Mouse (Mus musculus): ENCODE measurements around the gene Atoh8. TPM values are rescaled to one million over a fixed set of nuclear protein-coding genes. Genes with fewer than 3 reads are reported as not detected.

Gene Atoh8
- total RNA-seq, 4 experiments from 2014 or later = 2.5 to 3.6 (median 3.2) TPM

DNA sequence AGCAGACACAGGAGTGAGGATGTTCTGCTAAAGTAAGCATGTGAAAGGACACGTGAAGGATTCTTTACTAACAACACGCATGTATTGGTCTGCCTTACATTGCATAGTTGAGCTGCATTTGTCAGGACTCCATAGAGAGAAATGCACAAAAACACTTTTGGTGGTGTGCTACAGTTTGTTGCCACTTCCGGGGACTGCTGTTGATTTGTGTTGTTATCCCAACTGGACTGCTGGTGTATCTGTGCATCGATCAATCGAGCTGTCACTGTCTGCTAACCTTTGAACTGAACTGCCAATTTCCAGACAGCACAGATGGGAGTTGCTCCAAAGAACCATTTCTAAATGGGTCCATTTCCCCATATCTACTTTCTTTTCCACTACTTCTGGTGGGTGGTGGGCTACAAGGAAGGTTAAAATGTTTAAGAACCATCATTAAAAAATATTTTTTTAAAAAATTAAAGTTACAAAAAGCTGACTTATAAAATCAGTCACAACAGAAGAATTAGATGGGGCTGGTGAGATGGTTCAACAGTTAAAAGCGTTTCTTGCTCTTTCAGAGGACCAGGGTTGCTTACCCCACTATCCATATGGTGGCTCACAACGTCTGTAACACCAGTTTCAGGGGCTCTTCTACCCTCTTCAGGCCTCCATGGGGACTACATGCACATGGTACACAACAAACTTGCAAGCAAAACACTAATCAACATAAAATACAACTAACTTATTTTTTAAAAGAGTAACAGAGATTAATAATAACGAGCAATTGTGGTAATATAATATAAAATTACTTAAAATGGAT, 76.2 kb downstream of the Atoh8 start:
- no peak for DNase-seq (ENCODE audit: low spot score in 2 of 2)

Other genes with a start within 250 kb of the Atoh8 start
- gene St3gal5, start 138.0 kb downstream of the Atoh8 start, total RNA-seq (2022) = 10 to 100 TPM; 48.5 to 85.9 (median 71.1) TPM
- gene Sftpb, start 69.0 kb upstream of the Atoh8 start, total RNA-seq (2022) = not detected
- gene Usp39, start 109.6 kb upstream of the Atoh8 start, total RNA-seq (2022) = 10 to 100 TPM; 18.0 to 21.4 (median 19.6) TPM
- 1 to 10 TPM; 7.7 to 9.6 (median 8.8) TPM for gene 0610030E20Rik, start 111.7 kb upstream of the Atoh8 start, total RNA-seq (2022)
- gene Tmem150a, start 119.9 kb upstream of the Atoh8 start, total RNA-seq (2022) = 10 to 100 TPM; 16.5 to 24.2 (median 20.8) TPM
- gene Rnf181, start 131.4 kb upstream of the Atoh8 start, total RNA-seq (2022) = 10 to 100 TPM; 23.5 to 29.8 (median 28.0) TPM
- 100 to 1,000 TPM; 103 to 116 (median 107) TPM for gene Vamp5, start 144.9 kb upstream of the Atoh8 start, total RNA-seq (2022)
- 10 to 100 TPM; 37.1 to 47.8 (median 45.0) TPM for gene Vamp8, start 155.1 kb upstream of the Atoh8 start, total RNA-seq (2022)
- gene Ggcx, start 178.7 kb upstream of the Atoh8 start, total RNA-seq (2022) = 10 to 100 TPM; 10.3 to 13.5 (median 10.5) TPM
- 100 to 1,000 TPM in 2 of 4 experiments, 10 to 100 TPM in 2; 78.0 to 122 (median 99.0) TPM for gene Mat2a, start 204.0 kb upstream of the Atoh8 start, total RNA-seq (2022)